Mouse (Mus musculus) kidney, adult 2 months (tissue): ENCODE results near the gene Fbxo36.
A peak's percentile ranks its signal among the peaks of the same experiment; 100 is the strongest.

Experiments used
- CTCF ChIP-seq: fragments of 200-500 bp; conservative IDR thresholded peaks from 2 replicates; pipeline ENCODE4 v1.5.1; 2011; ENCODE audit warnings: low read depth, mild to moderate bottlenecking, control low read depth, low read length, moderate library complexity, mixed read lengths; ENCODE audit not compliant: insufficient read depth, insufficient read length
- POLR2A ChIP-seq: fragments of 200-500 bp; IDR thresholded peaks from one replicate; pipeline ENCODE4 v1.6.1; 2011; ENCODE audit warnings: low read depth, low read length, control low read depth

DNA sequence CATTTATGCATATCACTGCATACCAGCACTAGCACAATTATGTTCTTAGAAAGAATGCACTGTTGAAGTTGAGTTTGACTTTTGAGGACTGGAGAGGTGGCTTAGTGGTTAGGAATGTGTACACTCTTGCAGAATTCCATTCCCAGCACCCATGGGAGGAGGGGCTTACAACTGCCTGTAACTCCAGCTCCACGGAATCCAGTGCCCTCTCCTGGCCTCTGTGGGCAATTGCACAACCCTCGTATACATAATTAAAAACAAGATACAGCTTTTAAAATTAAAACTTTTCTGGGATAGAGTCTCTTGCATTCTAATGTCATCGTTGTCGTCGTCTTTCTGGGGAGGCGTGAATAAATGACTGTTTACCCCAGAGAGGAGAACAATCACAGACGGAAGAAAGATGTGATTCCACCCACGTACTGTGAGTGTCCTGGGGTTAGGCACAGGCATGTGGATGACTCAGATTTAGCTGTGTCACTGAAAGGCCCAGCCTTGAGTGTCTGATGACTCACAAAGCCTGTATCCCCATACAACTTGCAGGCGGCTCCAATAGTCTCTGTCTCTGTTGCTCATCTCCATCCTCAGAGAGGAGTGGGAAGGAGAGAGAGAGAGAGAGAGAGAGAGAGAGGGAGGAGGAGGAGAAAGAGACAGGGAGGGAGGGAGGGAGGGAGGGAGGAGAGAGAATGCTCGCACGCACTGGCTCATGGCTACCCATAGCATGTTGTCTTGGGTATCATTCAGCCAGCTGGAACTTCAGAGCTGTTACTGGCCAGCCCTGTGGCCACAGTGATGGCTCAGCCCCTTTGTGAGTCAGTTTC is 41.8 kb downstream of the Fbxo36 start:
- TF ChIP-seq POLR2A (no peak), CTCF (peak; percentile 67)
